Mouse (Mus musculus) heart, embryonic 14.5 days (tissue): ENCODE results near the gene Hspb1. TPM values are rescaled to one million over a fixed set of nuclear protein-coding genes. Genes with fewer than 3 reads are reported as not detected.

ENCODE experiments used
- ATAC-seq: fragments of 200-750 bp; cut with Nextera tagmentation; 2 replicates; pipeline ENCODE4 v1.8.0; 2017; ENCODE audit warnings: low read depth, moderate TSS enrichment; ENCODE audit not compliant: insufficient number of reproducible peaks, insufficient read depth, low FRiP score
- H3K27ac ChIP-seq, 2 experiments: fragments of 200-500 bp in 1 of 2; fragments of 300-500 bp in 1 of 2; sonication (generic) in 1 of 2; replicated peaks in 1 of 2; 2 replicates each; pipeline ENCODE4 v1.5.1; 2012 to 2014; ENCODE audit warnings: low read depth in 2 of 2, low read length in 2 of 2, control low read depth in 1 of 2, mild to moderate bottlenecking in 1 of 2, mixed read lengths in 1 of 2; ENCODE audit not compliant: control insufficient read depth in 1 of 2, insufficient read depth in 1 of 2
- H3K27me3 ChIP-seq: fragments of 300-500 bp; sonication (generic); 2 replicates; pipeline ENCODE4 v1.6.1; 2014; ENCODE audit warnings: mild to moderate bottlenecking, low read length, control low read depth; ENCODE audit not compliant: control insufficient read depth, insufficient read depth
- H3K36me3 ChIP-seq: fragments of 300-500 bp; sonication (generic); 2 replicates; pipeline ENCODE4 v1.6.1; 2014; ENCODE audit warnings: mild to moderate bottlenecking, control low read depth, low read length, mixed read lengths; ENCODE audit not compliant: control insufficient read depth, insufficient read depth
- H3K4me1 ChIP-seq, 2 experiments: fragments of 200-500 bp in 1 of 2; fragments of 300-500 bp in 1 of 2; sonication (generic) in 1 of 2; 2 replicates each; pipeline ENCODE4 v1.6.1; 2012 to 2014; ENCODE audit warnings: low read length in 2 of 2, control low read depth in 1 of 2, mixed read lengths in 1 of 2; ENCODE audit not compliant: control insufficient read depth in 2 of 2, insufficient read depth in 2 of 2
- H3K4me2 ChIP-seq: fragments of 300-500 bp; sonication (generic); 2 replicates; pipeline ENCODE4 v1.6.1; 2014; ENCODE audit warnings: mild to moderate bottlenecking, low read length
- H3K4me3 ChIP-seq, 2 experiments: fragments of 200-500 bp in 1 of 2; fragments of 300-500 bp in 1 of 2; sonication (generic) in 1 of 2; 2 replicates each; pipeline ENCODE4 v1.5.1; 2012 to 2014; ENCODE audit warnings: low read length in 2 of 2, mild to moderate bottlenecking in 2 of 2, control low read depth in 1 of 2, low read depth in 1 of 2, moderate library complexity in 1 of 2; ENCODE audit not compliant: control insufficient read depth in 1 of 2, insufficient read depth in 1 of 2
- H3K9ac ChIP-seq: fragments of 300-500 bp; sonication (generic); 2 replicates; pipeline ENCODE4 v1.6.1; 2014; ENCODE audit warnings: mild to moderate bottlenecking, low read length
- H3K9me3 ChIP-seq: fragments of 300-500 bp; sonication (generic); 2 replicates; pipeline ENCODE4 v1.6.1; 2016; ENCODE audit warnings: low read length, control low read depth; ENCODE audit not compliant: control insufficient read depth
- WGBS: fragments of 180-500 bp; shearing (Covaris S2); extraction: QIAGEN DNeasy Blood & Tissue Kit; methylation state at CpG from one replicate; pipeline ENCODE4 v1.1.7; 2014; 5-methylcytosine and 5-hydroxymethylcytosine counted together
- polyA plus RNA-seq: library from polyadenylated mRNA; unstranded; fragments of >200 nt; fragmentation: Nextera tagmentation; extraction: Ambion mirVana; gene quantifications from 2 replicates; pipeline ENCODE4 v1.2.1, GENCODE M21; 2014

Hspb1 gene
- polyA plus RNA-seq, 1 experiment from 2014 or later: 1,014 TPM

GRCm38 (mm10) chr5:135852421-135852820 lies 35.3 kb upstream of the Hspb1 start:
- H3K36me3 ChIP-seq: no peaks in the 10 kb centered on the region
- H3K27me3 ChIP-seq: peaks cover 80% of the 10 kb centered on the region
- H3K4me1 ChIP-seq: no peaks in the 10 kb centered on the region
- 3% methylated on average over 10 of the region's 10 CpGs for WGBS
- H3K4me2 ChIP-seq: no peak overlapping the region
- no peaks in the 10 kb centered on the region for H3K9me3 ChIP-seq
- no peak overlapping the region for H3K9ac ChIP-seq
- H3K4me3 ChIP-seq: no peak overlapping the region
- H3K27ac ChIP-seq: no peak overlapping the region
- no peak for ATAC-seq

GRCm38 (mm10) chr5:135853731-135854130 lies 34.0 kb upstream of the Hspb1 start:
- Histone ChIP-seq H3K4me1 (no peaks in the 10 kb centered on the region), H3K27ac (no peak overlapping the region), H3K27me3 (peaks cover 93% of the 10 kb centered on the region), H3K4me2 (no peak overlapping the region), H3K9ac (no peak overlapping the region), H3K4me3 (no peak overlapping the region), H3K36me3 (no peaks in the 10 kb centered on the region), H3K9me3 (no peaks in the 10 kb centered on the region)
- no peak for ATAC-seq
- 49% methylated on average over 7 of the region's 7 CpGs for WGBS

- WGBS: 2% methylated on average over 4 of the region's 4 CpGs
- no peaks in the 10 kb centered on the region for H3K36me3 ChIP-seq
- peaks cover 90% of the 10 kb centered on the region for H3K27me3 ChIP-seq
- H3K27ac ChIP-seq: no peak overlapping the region
- ATAC-seq: no peak
- H3K4me2 ChIP-seq: no peak overlapping the region
- no peak overlapping the region for H3K9ac ChIP-seq
- H3K4me3 ChIP-seq: no peak overlapping the region
- H3K4me1 ChIP-seq: no peaks in the 10 kb centered on the region
- no peaks in the 10 kb centered on the region for H3K9me3 ChIP-seq
These were observed 32.6 kb upstream of the Hspb1 start for GRCm38 (mm10) chr5:135855156-135855555.

GRCm38 (mm10) chr5:135866662-135867061 lies 21.1 kb upstream of the Hspb1 start:
- WGBS: 46% methylated on average over 8 of the region's 8 CpGs
- ATAC-seq: no peak
- no peak overlapping the region for H3K4me3 ChIP-seq
- peaks cover 74% of the 10 kb centered on the region for H3K27me3 ChIP-seq
- no peak overlapping the region for H3K27ac ChIP-seq
- no peaks in the 10 kb centered on the region for H3K9me3 ChIP-seq
- H3K9ac ChIP-seq: no peak overlapping the region
- H3K4me1 ChIP-seq: peaks cover 0 to 9% of the 10 kb centered on the region in 2 experiments; a peak in 1 of 4 replicates
- H3K36me3 ChIP-seq: no peaks in the 10 kb centered on the region
- no peak overlapping the region for H3K4me2 ChIP-seq

GRCm38 (mm10) chr5:135867637-135868593 lies 19.8 kb upstream of the Hspb1 start:
- Histone ChIP-seq H3K4me2 (peak overlapping the region; percentile 89), H3K27me3 (peaks cover 68% of the 10 kb centered on the region), H3K4me1 (peaks cover 0 to 9% of the 10 kb centered on the region in 2 experiments; a peak in 2 of 4 replicates), H3K36me3 (no peaks in the 10 kb centered on the region), H3K27ac (no peak overlapping the region), H3K9me3 (no peaks in the 10 kb centered on the region), H3K4me3 (peak overlapping the region; percentile 49 to 59), H3K9ac (peak overlapping the region; percentile 65)
- no peak for ATAC-seq
- WGBS: under 1% methylated on average over 83 of the region's 89 CpGs

- Histone ChIP-seq H3K36me3 (no peaks in the 10 kb centered on the region), H3K4me3 (peak overlapping the region; percentile 49 to 59), H3K27ac (no peak overlapping the region), H3K9ac (peak overlapping the region; percentile 65; the same call in 1 of the 2 replicates), H3K27me3 (peaks cover 68% of the 10 kb centered on the region), H3K4me2 (peak overlapping the region; percentile 89), H3K4me1 (peaks cover 7 to 9% of the 10 kb centered on the region in 2 experiments; a peak in 2 of 4 replicates), H3K9me3 (no peaks in the 10 kb centered on the region)
- ATAC-seq: no peak
- 3% methylated on average over 27 of the region's 27 CpGs for WGBS
These were observed 19.1 kb upstream of the Hspb1 start for GRCm38 (mm10) chr5:135868653-135869052.

GRCm38 (mm10) chr5:135869661-135870423 lies 17.9 kb upstream of the Hspb1 start:
- no peak overlapping the region for H3K9ac ChIP-seq
- peaks cover 68% of the 10 kb centered on the region for H3K27me3 ChIP-seq
- 52% methylated on average over 14 of the region's 14 CpGs for WGBS
- H3K4me1 ChIP-seq: peaks cover 9 to 10% of the 10 kb centered on the region in 2 experiments; a peak in 2 of 4 replicates
- no peak overlapping the region for H3K4me3 ChIP-seq
- H3K27ac ChIP-seq: no peak overlapping the region
- no peaks in the 10 kb centered on the region for H3K9me3 ChIP-seq
- H3K36me3 ChIP-seq: no peaks in the 10 kb centered on the region
- ATAC-seq: no peak
- no peak overlapping the region for H3K4me2 ChIP-seq
